Mouse (Mus musculus): ENCODE measurements around the gene 3110009E18Rik. TPM values are rescaled to one million over a fixed set of nuclear protein-coding genes. Genes with fewer than 3 reads are reported as not detected.

Gene 3110009E18Rik
- polyA plus RNA-seq (2012; rRNA removed), result 5.6 and 8.4 TPM in 2 replicates

DNA sequence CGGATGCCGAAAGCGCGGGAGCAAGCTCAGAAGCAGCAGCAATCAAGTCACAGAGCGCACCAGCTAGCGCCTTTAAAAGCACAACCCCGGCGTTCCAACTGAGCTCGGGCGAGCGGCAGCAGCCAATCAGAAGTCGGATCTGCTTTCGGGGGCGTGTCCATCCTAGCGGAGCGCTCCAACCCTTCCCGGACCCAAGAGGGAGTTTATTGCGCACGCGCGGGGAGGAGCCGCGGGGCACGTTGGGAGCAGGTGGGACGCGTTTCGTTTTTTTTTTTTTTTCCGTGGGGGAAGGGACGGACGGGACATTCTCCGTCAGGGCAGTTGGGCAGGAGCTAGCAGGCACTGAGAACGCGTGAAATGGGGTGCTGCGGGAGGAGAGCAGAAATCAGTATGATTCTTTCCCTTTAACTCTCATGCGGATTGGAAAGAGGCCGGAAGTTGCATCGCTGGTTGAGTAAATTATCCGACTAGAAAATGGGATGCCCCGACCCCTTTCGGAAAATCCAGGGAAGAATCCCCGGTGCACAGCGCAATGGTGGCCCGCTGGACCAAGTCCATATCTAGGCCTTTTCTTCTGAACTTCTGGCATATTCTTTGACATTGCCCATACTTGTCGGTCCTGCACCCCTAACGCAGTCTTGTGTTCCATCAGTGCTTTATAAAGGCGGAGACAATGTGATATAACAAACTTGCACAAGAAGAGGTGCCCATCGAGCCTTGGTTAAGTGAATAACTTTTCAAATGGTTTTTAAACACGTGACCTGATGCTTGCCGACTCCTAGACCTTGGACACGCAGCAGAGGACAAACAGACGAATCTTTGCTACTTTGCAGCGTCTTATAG is at the start of gene 3110009E18Rik, which contains the start of gene Dbi:
Gene 3110009E18Rik, plus strand, starts transcription at position 219 of the 843 bp plus-strand sequence.
Gene Dbi, minus strand, starts transcription at position 110 of the 843 bp plus-strand sequence.
- TF ChIP-seq CTCF (IDR thresholded peaks at IDR 0.05; ENCODE audit: control insufficient read depth, insufficient read depth, insufficient replicate concordance, low read depth, low read length), result no peak
- peak; percentile 85 for TF ChIP-seq POLR2A (IDR thresholded peaks at IDR 0.05; ENCODE audit: control insufficient read depth, low read depth, low read length)
- Histone ChIP-seq H3K27me3 (ENCODE audit: control insufficient read depth, insufficient read depth, low read length) (no peaks in the 10 kb centered on the region), H3K4me1 (ENCODE audit: control insufficient read depth, insufficient read depth, low read length) (peaks cover 12% of the 10 kb centered on the region), H3K4me3 (ENCODE audit: control insufficient read depth, low read depth, low read length) (peak within 1 kb of the TSS; percentile 96), H3K36me3 (ENCODE audit: control insufficient read depth, insufficient read depth, low read length) (no peaks in the 10 kb centered on the region), H3K27ac (ENCODE audit: control insufficient read depth, insufficient read depth, low read depth, low read length) (peak within 1 kb of the TSS; percentile 91)

GRCm38 (mm10) chr1:120072900-120073299 is 48.1 kb upstream of the 3110009E18Rik start:
- no peaks in the 10 kb centered on the region for H3K36me3 ChIP-seq (ENCODE audit: control insufficient read depth, insufficient read depth, low read length)
- peaks cover 11% of the 10 kb centered on the region for H3K4me1 ChIP-seq (ENCODE audit: control insufficient read depth, insufficient read depth, low read length)
- no peak for TF ChIP-seq CTCF (IDR thresholded peaks at IDR 0.05; ENCODE audit: control insufficient read depth, insufficient read depth, insufficient replicate concordance, low read depth, low read length)
- no peak for TF ChIP-seq POLR2A (IDR thresholded peaks at IDR 0.05; ENCODE audit: control insufficient read depth, low read depth, low read length)
- peak overlapping the region; percentile 23; the same call in 1 of the 2 replicates for H3K27ac ChIP-seq (ENCODE audit: control insufficient read depth, insufficient read depth, low read depth, low read length)
- H3K27me3 ChIP-seq (ENCODE audit: control insufficient read depth, insufficient read depth, low read length), result no peaks in the 10 kb centered on the region
- H3K4me3 ChIP-seq (ENCODE audit: control insufficient read depth, low read depth, low read length), result peak overlapping the region; percentile 69

DNA sequence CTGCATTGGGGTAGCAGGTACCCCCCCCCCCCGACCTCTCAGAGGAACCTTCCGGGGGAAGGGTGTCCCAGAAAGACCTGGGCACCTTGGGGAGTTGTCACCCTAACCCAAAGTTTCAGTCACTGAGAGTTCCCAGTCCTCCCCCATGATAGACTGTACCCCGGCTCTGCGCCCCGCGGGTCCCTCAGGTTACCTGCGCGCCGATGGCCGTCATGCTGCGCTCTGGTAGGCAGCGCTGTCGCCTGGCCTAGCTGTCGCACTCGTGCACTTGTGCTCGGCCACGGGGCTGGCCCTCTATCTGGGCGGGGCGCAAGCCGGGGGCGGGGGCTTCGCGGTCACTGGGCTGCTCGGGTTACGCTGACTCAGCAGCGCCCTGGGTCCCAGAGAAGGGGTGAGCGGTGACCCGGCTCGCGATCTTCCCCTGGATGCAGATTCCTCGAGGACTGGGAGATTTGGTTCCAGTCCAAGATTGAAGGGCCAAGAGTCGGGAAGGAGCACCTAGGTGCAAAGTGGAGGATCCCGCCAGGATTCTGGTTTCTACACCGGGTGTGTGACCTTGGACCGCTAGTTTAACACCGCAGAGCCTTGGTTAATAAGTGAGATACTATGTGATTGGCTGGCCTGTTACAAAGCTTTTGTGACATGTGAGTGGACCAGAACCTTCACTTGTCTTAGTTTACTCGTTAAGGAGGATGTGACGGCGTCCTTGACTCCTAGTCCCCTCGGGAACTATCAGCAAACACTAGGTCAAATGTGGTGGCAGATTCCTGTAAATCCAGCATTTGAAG is 47.3 kb upstream of the 3110009E18Rik start, which contains the start of gene Tmem37:
Gene Tmem37, minus strand, starts transcription at position 556 of the 788 bp plus-strand sequence.
- H3K4me3 ChIP-seq (ENCODE audit: control insufficient read depth, low read depth, low read length), result peak within 1 kb of the TSS; percentile 69
- H3K27ac ChIP-seq (ENCODE audit: control insufficient read depth, insufficient read depth, low read depth, low read length), result peak within 1 kb of the TSS; percentile 23
- H3K36me3 ChIP-seq (ENCODE audit: control insufficient read depth, insufficient read depth, low read length), result no peaks in the 10 kb centered on the region
- no peaks in the 10 kb centered on the region for H3K27me3 ChIP-seq (ENCODE audit: control insufficient read depth, insufficient read depth, low read length)
- peaks cover 11% of the 10 kb centered on the region for H3K4me1 ChIP-seq (ENCODE audit: control insufficient read depth, insufficient read depth, low read length)
- TF ChIP-seq POLR2A (IDR thresholded peaks at IDR 0.05; ENCODE audit: control insufficient read depth, low read depth, low read length), result no peak
- no peak for TF ChIP-seq CTCF (IDR thresholded peaks at IDR 0.05; ENCODE audit: control insufficient read depth, insufficient read depth, insufficient replicate concordance, low read depth, low read length)

GRCm38 (mm10) chr1:120074307-120074702 is 46.7 kb upstream of the 3110009E18Rik start:
- Histone ChIP-seq H3K27ac (ENCODE audit: control insufficient read depth, insufficient read depth, low read depth, low read length) (no peak overlapping the region), H3K4me3 (ENCODE audit: control insufficient read depth, low read depth, low read length) (no peak overlapping the region), H3K36me3 (ENCODE audit: control insufficient read depth, insufficient read depth, low read length) (no peaks in the 10 kb centered on the region), H3K27me3 (ENCODE audit: control insufficient read depth, insufficient read depth, low read length) (no peaks in the 10 kb centered on the region), H3K4me1 (ENCODE audit: control insufficient read depth, insufficient read depth, low read length) (peaks cover 11% of the 10 kb centered on the region)
- TF ChIP-seq POLR2A (IDR thresholded peaks at IDR 0.05; ENCODE audit: control insufficient read depth, low read depth, low read length) (no peak), CTCF (IDR thresholded peaks at IDR 0.05; ENCODE audit: control insufficient read depth, insufficient read depth, insufficient replicate concordance, low read depth, low read length) (no peak)

DNA sequence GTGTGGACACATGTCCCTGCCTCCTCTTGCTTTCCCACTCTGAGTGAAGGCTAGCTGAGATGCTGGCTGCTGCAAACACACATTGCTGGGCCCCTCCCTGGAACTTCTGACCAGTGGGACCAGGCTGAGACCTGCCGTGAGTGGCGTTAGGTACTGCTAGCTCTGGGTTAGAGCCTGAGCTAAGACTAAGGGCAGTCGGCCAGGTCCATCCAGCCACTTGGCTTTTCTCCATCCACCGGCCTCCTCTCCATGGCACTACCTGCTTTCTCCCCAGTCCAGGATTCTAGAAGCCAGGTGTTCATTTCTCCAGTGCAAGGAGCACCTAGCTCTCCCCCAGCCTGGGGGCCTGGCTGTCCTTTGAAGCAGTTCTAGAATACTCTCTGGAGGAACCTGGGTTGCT is 46.1 kb upstream of the 3110009E18Rik start:
- no peaks in the 10 kb centered on the region for H3K27me3 ChIP-seq (ENCODE audit: control insufficient read depth, insufficient read depth, low read length)
- peaks cover 11% of the 10 kb centered on the region for H3K4me1 ChIP-seq (ENCODE audit: control insufficient read depth, insufficient read depth, low read length)
- peak overlapping the region; percentile 5; the same call in 1 of the 2 replicates for H3K27ac ChIP-seq (ENCODE audit: control insufficient read depth, insufficient read depth, low read depth, low read length)
- H3K36me3 ChIP-seq (ENCODE audit: control insufficient read depth, insufficient read depth, low read length), result no peaks in the 10 kb centered on the region
- TF ChIP-seq CTCF (IDR thresholded peaks at IDR 0.05; ENCODE audit: control insufficient read depth, insufficient read depth, insufficient replicate concordance, low read depth, low read length) (no peak), POLR2A (IDR thresholded peaks at IDR 0.05; ENCODE audit: control insufficient read depth, low read depth, low read length) (no peak)
- H3K4me3 ChIP-seq (ENCODE audit: control insufficient read depth, low read depth, low read length), result no peak overlapping the region

GRCm38 (mm10) chr1:120075507-120075906 is 45.5 kb upstream of the 3110009E18Rik start:
- Histone ChIP-seq H3K36me3 (ENCODE audit: control insufficient read depth, insufficient read depth, low read length) (no peaks in the 10 kb centered on the region), H3K27me3 (ENCODE audit: control insufficient read depth, insufficient read depth, low read length) (no peaks in the 10 kb centered on the region)
- no peak for TF ChIP-seq POLR2A (IDR thresholded peaks at IDR 0.05; ENCODE audit: control insufficient read depth, low read depth, low read length)
- no peak for TF ChIP-seq CTCF (IDR thresholded peaks at IDR 0.05; ENCODE audit: control insufficient read depth, insufficient read depth, insufficient replicate concordance, low read depth, low read length)

More at GRCm38 (mm10) chr1:120075507-120075906, 45.5 kb upstream of the 3110009E18Rik start:
- Histone ChIP-seq H3K4me3 (ENCODE audit: control insufficient read depth, low read depth, low read length) (no peak overlapping the region), H3K27ac (ENCODE audit: control insufficient read depth, insufficient read depth, low read depth, low read length) (no peak overlapping the region), H3K4me1 (ENCODE audit: control insufficient read depth, insufficient read depth, low read length) (peaks cover 11% of the 10 kb centered on the region)

All from testis, adult 2 months (tissue).